Mouse (Mus musculus): ENCODE results near the gene Nfe2.
"Not testable (repeated sequence)": the region's sequence is repeated elsewhere in the genome, so short reads cannot be mapped to it uniquely, and the experiment has no call there.

Nfe2 gene

DNA sequence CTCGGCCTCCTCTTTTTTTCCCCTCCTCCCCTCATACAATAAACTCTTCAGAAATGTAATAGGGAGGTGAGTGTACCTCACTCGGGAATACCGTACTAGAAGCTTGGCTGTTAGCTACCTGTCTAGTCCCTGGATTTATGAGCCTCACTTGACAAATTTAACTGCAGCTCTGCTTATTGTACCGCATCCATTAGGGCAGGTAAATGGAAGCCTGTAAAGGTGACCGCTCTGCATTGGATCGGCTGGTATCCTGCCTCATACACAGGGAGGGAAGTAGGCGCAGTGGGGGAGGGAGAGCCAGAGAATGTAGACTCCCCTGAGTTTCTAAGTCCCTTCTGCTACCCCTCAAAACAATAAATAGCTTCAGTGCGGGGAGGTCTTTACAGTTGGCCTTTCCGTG, 32.6 kb upstream of the Nfe2 start:
- no peak for DNase-seq (ENCODE audit: low read depth, low spot score)

DNA sequence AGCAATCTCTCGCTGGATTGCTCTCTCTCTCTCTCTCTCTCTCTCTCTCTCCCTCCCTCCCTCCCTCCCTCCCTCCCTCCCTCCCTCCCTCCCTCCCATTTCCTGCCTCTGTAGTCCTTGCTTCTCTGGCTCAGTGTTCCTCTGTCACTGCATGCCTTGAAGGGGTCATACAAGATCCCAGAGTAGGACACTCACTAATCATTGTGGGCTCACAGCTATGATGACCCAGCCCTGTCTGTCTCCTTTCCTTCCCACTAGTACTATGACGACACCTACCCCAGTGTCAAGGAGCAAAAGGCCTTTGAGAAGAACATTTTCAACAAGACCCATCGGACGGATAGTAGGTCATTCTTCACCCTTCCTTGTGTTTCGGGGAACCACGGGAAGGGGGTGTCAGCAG, 32.2 kb upstream of the Nfe2 start:
- DNase-seq (ENCODE audit: low read depth, low spot score): no peak

DNA sequence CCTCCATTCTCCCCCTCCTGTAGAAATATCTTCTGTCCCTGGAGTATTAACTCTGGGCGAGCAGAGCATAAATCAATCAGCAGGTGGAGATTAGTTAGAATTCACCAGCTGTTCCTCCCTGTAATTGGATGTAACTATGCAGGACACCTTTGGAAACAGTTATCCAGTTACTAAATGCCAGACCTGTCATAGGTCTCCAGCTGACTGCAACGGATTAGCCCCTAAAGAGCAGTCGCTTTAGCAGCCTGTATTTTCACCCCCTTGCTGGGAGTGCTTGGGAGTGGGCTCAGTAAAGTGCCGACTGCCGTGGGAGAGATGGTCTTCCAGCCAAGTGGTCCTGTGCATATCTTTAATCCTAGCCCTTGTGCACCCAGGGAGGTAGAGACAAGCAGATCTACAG, 31.4 kb upstream of the Nfe2 start:
- DNase-seq (ENCODE audit: low read depth, low spot score): no peak

DNA sequence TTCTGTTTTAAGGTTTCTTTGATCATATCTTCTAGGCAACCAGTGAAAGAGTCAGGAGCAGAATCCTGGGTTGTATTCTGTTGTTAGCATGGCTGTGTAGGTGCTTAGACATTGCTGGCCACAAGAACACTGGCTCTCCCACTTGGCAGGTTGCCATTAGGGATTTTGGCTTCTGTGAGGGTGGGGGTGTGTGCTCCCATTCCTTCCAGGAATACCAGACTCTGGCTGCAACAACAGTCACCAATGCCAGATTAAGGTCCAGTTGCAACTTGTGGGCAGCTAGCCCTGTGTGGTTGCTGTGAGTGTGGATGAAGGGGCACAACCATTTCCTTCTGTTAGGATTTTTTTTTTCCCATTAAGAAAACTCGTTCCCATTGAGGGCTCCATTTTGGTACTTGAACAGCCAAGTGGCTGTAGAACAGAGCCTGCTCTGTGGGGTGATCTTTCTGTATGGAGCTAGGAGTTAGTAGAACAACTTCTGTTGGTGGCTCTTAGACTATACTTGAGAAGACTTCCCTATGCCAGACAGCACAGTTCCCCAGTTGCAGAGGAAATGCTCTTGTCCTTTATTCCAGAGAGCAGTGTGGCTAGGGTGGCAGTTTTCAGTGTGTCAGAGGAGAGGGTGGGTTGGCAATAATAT, 27.7 kb upstream of the Nfe2 start:
- no peak for DNase-seq (ENCODE audit: low read depth, low spot score)

DNA sequence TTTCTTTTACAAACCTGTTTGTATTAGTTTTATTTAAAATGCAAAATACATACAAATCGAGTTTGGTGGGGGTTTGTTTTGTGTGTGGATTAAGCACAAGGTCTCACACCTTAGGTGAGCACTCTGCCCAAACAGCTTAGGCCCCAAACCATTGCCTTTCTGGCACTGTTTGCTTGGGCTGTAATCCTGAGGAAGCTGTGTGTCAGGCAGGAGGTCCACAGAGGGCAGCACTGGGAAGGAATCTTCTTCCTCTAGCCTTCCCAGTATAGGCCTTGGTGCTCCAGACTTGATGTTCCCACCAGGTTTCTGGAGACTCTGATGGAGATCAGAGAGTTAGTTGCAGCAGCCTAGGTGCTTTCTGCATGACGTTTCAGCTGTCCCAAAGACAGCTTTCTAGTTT, 26.4 kb upstream of the Nfe2 start:
- no peak for DNase-seq (ENCODE audit: low read depth, low spot score)

- DNase-seq (ENCODE audit: low read depth, low spot score): peak; percentile 72
Observed at GRCm38 (mm10) chr15:103284066-103284465, 25.9 kb upstream of the Nfe2 start.

- DNase-seq (ENCODE audit: low read depth, low spot score): no peak
Observed at GRCm38 (mm10) chr15:103281465-103282205, 23.4 kb upstream of the Nfe2 start.

DNA sequence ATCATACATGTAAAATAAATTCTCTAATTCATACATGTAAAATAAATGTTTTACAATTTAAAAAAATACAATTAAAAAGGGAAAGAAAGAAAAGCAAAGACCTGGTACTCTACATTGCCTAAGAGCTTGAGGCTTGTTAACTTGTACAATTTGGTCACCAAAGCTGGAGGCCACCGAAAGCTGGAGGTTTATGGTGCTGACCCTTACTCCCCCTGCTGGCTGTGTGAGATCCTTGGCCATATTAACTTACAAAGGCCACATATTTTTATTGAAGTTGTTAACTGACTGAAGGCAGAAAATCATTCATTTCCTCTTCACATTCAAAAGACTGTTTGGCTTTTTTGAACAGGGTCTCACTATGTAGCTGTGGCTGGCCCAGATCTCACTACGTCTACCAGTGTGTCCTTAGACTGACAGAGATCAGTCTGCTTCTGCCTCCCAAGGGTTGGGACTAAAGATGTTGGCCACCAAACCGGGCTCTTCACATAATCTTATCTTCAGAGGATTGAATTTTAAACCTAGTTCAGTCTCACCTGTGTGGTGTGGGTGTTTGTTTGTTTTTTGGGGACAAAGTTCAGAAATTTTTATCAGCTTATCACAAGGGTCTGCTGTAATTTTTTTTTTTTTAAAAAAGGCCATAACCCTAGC, 22.7 kb upstream of the Nfe2 start:
- no peak for DNase-seq (ENCODE audit: low read depth, low spot score)

- no peak for DNase-seq (ENCODE audit: low read depth, low spot score)
Observed at GRCm38 (mm10) chr15:103279750-103280149, 21.5 kb upstream of the Nfe2 start.

GRCm38 (mm10) chr15:103277949-103278348, 19.7 kb upstream of the Nfe2 start:
- DNase-seq (ENCODE audit: low read depth, low spot score): no peak

DNA sequence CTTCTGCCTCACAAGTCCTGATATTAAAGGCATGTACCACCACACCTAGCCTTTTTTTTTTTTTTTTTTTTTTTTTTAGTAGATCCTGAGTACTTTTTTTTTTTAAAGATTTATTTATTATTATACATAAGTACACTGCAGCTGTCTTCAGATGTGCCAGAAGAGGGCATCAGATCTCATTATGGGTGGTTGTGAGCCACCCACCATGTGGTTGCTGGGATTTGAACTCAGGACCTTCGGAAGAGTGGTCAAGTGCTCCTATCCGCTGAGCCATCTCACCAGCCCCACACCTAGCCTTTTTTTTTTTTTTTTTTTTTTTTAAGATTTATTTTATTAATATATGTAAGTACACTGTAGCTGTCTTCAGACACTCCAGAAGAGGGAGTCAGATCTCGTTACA, 17.7 kb upstream of the Nfe2 start:
- DNase-seq (ENCODE audit: low read depth, low spot score): not testable (repeated sequence)

- peak; percentile 99 for DNase-seq (ENCODE audit: low read depth, low spot score)
Observed at GRCm38 (mm10) chr15:103272419-103273279, 14.4 kb upstream of the Nfe2 start, which contains the start of gene Copz1. Gene Copz1, plus strand, starts transcription at chr15:103272714.

DNA sequence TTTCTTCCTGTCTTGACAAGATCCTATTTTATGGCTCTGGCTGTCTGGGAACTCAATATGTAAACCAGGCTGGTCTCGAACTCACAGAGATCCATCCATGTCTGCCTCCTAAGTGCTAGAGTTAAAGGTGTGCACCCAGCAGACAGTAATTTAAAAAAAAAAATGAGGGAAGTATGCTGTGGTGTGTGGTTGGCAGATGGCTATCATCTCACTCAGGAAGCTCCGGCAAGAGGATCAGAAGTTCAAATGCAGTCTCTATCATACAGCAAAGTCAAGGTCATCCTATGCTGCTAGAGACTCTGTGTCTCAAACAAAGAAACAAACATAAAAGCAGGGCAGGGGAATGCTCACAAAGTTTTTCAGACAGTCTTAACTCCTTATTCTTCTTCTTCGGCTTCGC, 10.7 kb upstream of the Nfe2 start:
- DNase-seq (ENCODE audit: low read depth, low spot score): no peak

DNA sequence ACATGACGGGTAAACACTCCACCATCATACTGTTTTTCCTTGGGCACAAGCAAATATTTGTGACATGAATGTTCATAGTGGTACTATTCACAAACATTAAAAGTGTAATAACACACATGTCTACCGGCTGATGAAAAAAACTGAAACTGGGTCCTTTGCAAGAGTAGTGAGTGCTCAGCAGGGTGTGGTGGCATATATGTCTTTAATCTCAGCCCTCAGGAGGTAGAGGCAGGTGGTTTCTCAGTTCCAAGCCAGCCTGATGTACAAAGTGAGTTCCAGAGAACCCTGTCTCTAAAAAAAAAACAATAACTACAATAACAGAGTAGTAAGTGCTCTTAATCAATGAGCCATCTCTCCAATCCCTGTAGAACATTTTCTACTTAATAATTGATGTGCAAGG, 6.6 kb upstream of the Nfe2 start:
- no peak for DNase-seq (ENCODE audit: low read depth, low spot score)

- DNase-seq (ENCODE audit: low read depth, low spot score): no peak
Observed at GRCm38 (mm10) chr15:103259989-103260388, 1.8 kb upstream of the Nfe2 start.

- DNase-seq (ENCODE audit: low read depth, low spot score): no peak
Observed at GRCm38 (mm10) chr15:103259162-103259561, 959 bp upstream of the Nfe2 start.

DNA sequence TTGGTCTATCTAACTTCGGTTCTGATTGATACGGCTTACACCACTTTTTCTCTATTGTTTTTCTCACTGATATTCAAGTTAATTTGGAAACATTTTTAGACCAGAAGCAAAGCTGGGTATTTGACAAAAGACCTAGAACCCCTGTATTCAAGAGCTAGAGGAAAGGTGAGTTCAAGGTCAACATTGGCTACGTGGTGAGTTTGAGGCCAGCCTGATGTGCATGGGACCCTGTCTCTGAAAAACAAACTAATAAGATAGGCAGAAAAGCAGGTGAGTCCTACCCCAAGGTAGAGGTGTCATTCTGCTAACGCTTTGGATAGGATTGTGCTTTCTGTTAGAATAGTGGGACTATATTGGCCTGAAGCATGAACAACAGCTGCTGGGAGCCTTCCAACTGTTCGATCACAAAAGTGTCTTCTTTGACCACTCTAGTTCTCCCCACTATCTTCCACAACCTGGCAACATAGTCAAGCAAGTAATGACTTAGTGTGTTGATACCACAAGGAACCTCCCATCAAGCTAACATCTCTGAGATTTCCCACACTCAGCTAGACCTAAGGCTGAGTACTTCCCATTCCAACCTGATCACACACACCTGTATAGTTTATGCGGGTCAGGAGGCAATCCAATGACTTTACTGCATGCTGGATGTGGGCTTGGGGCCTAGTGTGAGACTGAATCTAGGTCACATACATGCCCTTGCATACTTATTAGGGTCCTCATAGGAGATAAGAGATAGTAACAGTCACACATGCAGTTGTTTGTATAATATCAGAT, 1.8 kb downstream of the Nfe2 start:
- no peak for DNase-seq (ENCODE audit: low read depth, low spot score)

GRCm38 (mm10) chr15:103255169-103255568, 3.0 kb downstream of the Nfe2 start:
- DNase-seq (ENCODE audit: low read depth, low spot score): peak; percentile 41

DNA sequence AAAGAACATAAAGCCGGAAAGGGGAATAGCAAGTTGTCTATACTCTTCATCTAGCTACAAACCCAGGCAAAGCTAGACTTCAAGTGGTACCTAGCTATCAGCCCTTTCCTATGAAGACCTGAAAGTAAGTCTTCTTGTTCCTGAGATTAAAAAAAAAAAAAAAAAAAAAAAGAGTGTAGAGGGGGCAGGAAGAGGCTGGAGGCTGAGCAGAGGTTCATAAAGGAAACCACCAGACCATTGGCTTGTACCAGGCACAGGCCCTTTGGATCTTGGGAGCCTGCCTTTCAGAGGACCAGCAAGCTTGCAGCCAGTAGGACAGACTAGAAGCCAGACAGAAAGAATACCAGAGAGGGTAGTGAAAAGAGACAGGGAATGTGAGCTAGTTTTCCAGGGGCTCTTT, 4.9 kb downstream of the Nfe2 start:
- DNase-seq (ENCODE audit: low read depth, low spot score): no peak

DNA sequence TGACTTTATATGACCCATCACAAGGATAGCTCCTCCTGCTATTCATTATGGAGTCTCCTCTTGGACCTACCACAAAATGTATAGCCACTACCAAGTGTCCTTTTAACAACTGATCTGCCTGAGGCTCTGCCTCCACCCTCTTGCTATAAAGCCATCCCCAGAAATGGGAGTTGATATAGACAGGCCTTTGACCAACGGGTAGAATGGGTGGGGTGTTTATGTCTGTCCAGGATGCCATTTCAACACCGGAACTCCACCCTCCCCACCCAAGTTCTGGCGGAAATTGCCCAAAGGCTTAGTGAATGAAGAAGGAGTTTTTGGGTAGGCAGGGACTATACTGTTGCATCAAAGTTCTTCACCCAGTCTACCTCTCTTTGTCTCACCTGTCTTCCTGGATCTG, 5.5 kb downstream of the Nfe2 start:
- no peak for DNase-seq (ENCODE audit: low read depth, low spot score)

- DNase-seq (ENCODE audit: low read depth, low spot score): no peak
Observed at GRCm38 (mm10) chr15:103251595-103251994, 6.6 kb downstream of the Nfe2 start.
